Mouse (Mus musculus) MEL (cell line): Measurements from ENCODE around the gene Tmie.

ENCODE experiments used
- BHLHE40 ChIP-seq: IDR thresholded peaks from 2 replicates; pipeline ENCODE4 v1.6.1; 2012; ENCODE audit warnings: low read depth, mild to moderate bottlenecking, inconsistent platforms, low read length, improper control_type of control experiment, borderline replicate concordance
- CHD2 ChIP-seq: IDR thresholded peaks from 2 replicates; pipeline ENCODE4 v1.6.1; 2011; ENCODE audit warnings: low read length, improper control_type of control experiment
- CTCF ChIP-seq, 3 experiments: IDR thresholded peaks in 2 of 3; conservative IDR thresholded peaks in 1 of 3; 2 replicates each; pipeline ENCODE4 v1.5.1; 2011 to 2012; ENCODE audit warnings: low read length in 3 of 3, low read depth in 2 of 3, mild to moderate bottlenecking in 2 of 3, improper control_type of control experiment in 1 of 3, inconsistent platforms in 1 of 3, mixed read lengths in 1 of 3, moderate library complexity in 1 of 3; ENCODE audit not compliant: control insufficient read depth in 1 of 3, insufficient read depth in 1 of 3, poor library complexity in 1 of 3, severe bottlenecking in 1 of 3
- EP300 ChIP-seq, 2 experiments: IDR thresholded peaks; 2 replicates each; pipeline ENCODE4 v1.6.1; 2011; ENCODE audit warnings: improper control_type of control experiment in 2 of 2, low read length in 2 of 2, low read depth in 1 of 2, mild to moderate bottlenecking in 1 of 2
- GATA1 ChIP-seq: IDR thresholded peaks from 2 replicates; pipeline ENCODE4 v1.6.1; 2011; ENCODE audit warnings: low read depth, low read length, improper control_type of control experiment
- MAX ChIP-seq: IDR thresholded peaks from 2 replicates; pipeline ENCODE4 v1.6.1; 2011; ENCODE audit warnings: low read length, improper control_type of control experiment
- MYB ChIP-seq: IDR thresholded peaks from 2 replicates; pipeline ENCODE4 v1.6.1; 2011; ENCODE audit warnings: mild to moderate bottlenecking, low read depth, low read length, improper control_type of control experiment
- POLR2A ChIP-seq, 2 experiments: IDR thresholded peaks; 2 replicates each; pipeline ENCODE4 v1.6.1; 2011 to 2012; ENCODE audit warnings: low read length in 2 of 2, mild to moderate bottlenecking in 2 of 2, control low read depth in 1 of 2, improper control_type of control experiment in 1 of 2, low read depth in 1 of 2, moderate library complexity in 1 of 2; ENCODE audit not compliant: control insufficient read depth in 1 of 2, insufficient read depth in 1 of 2, poor library complexity in 1 of 2
- RCOR1 ChIP-seq: IDR thresholded peaks from 2 replicates; pipeline ENCODE4 v1.6.1; 2012; ENCODE audit warnings: low read depth, mild to moderate bottlenecking, inconsistent platforms, low read length, improper control_type of control experiment
- TAL1 ChIP-seq: IDR thresholded peaks from 2 replicates; pipeline ENCODE4 v1.6.1; 2012; ENCODE audit warnings: mild to moderate bottlenecking, inconsistent platforms, low read length, moderate library complexity, mixed read lengths
- USF1 ChIP-seq: IDR thresholded peaks from 2 replicates; pipeline ENCODE4 v1.6.1; 2014; ENCODE audit warnings: low read depth, mild to moderate bottlenecking, inconsistent platforms, low read length, improper control_type of control experiment, moderate library complexity
- ZKSCAN1 ChIP-seq: IDR thresholded peaks from 2 replicates; pipeline ENCODE4 v1.6.1; 2012; ENCODE audit warnings: low read depth, mild to moderate bottlenecking, inconsistent platforms, low read length, improper control_type of control experiment, moderate library complexity
- ZNF384 ChIP-seq: IDR thresholded peaks from 2 replicates; pipeline ENCODE4 v1.6.1; 2012; ENCODE audit warnings: low read depth, mild to moderate bottlenecking, inconsistent platforms, low read length, improper control_type of control experiment

- TF ChIP-seq POLR2A (IDR thresholded peaks at IDR 0.05; ENCODE audit: control insufficient read depth in 1 of 2, insufficient read depth in 1 of 2, low read depth in 1 of 2, low read length in 2 of 2, poor library complexity in 1 of 2) (no peak), TAL1 (no peak), CTCF (IDR thresholded peaks at IDR 0.05 in 2 of 3, conservative IDR thresholded peaks at IDR 0.05 in 1 of 3; ENCODE audit: control insufficient read depth in 1 of 3, insufficient read depth in 1 of 3, low read depth in 2 of 3, low read length in 3 of 3, poor library complexity in 1 of 3, severe bottlenecking in 1 of 3) (no peak), MAX (no peak), GATA1 (no peak), EP300 (IDR thresholded peaks at IDR 0.05; ENCODE audit: low read depth in 1 of 2, low read length in 2 of 2) (no peak), CHD2 (no peak), ZKSCAN1 (no peak), USF1 (no peak), RCOR1 (no peak), MYB (no peak), ZNF384 (no peak), BHLHE40 (no peak)
These were observed 7.7 kb upstream of the Tmie start for GRCm38 (mm10) chr9:110887388-110888303.
